Mouse (Mus musculus): Measurements from ENCODE around the gene Gm42420. TPM values are rescaled to one million over a fixed set of nuclear protein-coding genes. Genes with fewer than 3 reads are reported as not detected.
A peak's percentile ranks its signal among the peaks of the same experiment; 100 is the strongest.

Gm42420 gene
- polyA plus RNA-seq, 1 experiment: not detected

GRCm38 (mm10) chr6:39548030-39548429 lies 37.5 kb upstream of the Gm42420 start:
- TF ChIP-seq POLR2A (IDR thresholded peaks at IDR 0.05; ENCODE audit: insufficient read depth, low read depth, low read length) (no peak), CTCF (IDR thresholded peaks at IDR 0.05; ENCODE audit: insufficient read depth, low read depth, low read length) (no peak)
- Histone ChIP-seq H3K4me3 (ENCODE audit: insufficient read depth, low read depth, low read length) (no peak overlapping the region), H3K4me1 (ENCODE audit: control insufficient read depth, insufficient read depth, low read length) (peaks cover 33% of the 10 kb centered on the region), H3K27ac (ENCODE audit: insufficient read depth, low read depth, low read length) (no peak overlapping the region)
- 59% methylated on average over 5 of the region's 5 CpGs for WGBS

- H3K27ac ChIP-seq (ENCODE audit: insufficient read depth, low read depth, low read length): no peak overlapping the region
- no peak for TF ChIP-seq POLR2A (IDR thresholded peaks at IDR 0.05; ENCODE audit: insufficient read depth, low read depth, low read length)
- no peak for TF ChIP-seq CTCF (IDR thresholded peaks at IDR 0.05; ENCODE audit: insufficient read depth, low read depth, low read length)
- H3K4me1 ChIP-seq (ENCODE audit: control insufficient read depth, insufficient read depth, low read length): peaks cover 35% of the 10 kb centered on the region
- no peak overlapping the region for H3K4me3 ChIP-seq (ENCODE audit: insufficient read depth, low read depth, low read length)
- WGBS: 52% methylated on average over 8 of the region's 8 CpGs
Measured at GRCm38 (mm10) chr6:39551981-39552636, 33.4 kb upstream of the Gm42420 start.

- Histone ChIP-seq H3K4me3 (ENCODE audit: insufficient read depth, low read depth, low read length) (peak overlapping the region; percentile 16), H3K27ac (ENCODE audit: insufficient read depth, low read depth, low read length) (no peak overlapping the region), H3K4me1 (ENCODE audit: control insufficient read depth, insufficient read depth, low read length) (peaks cover 29% of the 10 kb centered on the region)
- WGBS: 54% methylated on average over 12 of the region's 12 CpGs
- TF ChIP-seq POLR2A (IDR thresholded peaks at IDR 0.05; ENCODE audit: insufficient read depth, low read depth, low read length) (no peak), CTCF (IDR thresholded peaks at IDR 0.05; ENCODE audit: insufficient read depth, low read depth, low read length) (no peak)
Measured at GRCm38 (mm10) chr6:39554888-39555647, 30.5 kb upstream of the Gm42420 start.

GRCm38 (mm10) chr6:39555648-39555945 lies 30.0 kb upstream of the Gm42420 start:
- Histone ChIP-seq H3K27ac (ENCODE audit: insufficient read depth, low read depth, low read length) (no peak overlapping the region), H3K4me3 (ENCODE audit: insufficient read depth, low read depth, low read length) (peak overlapping the region; percentile 16), H3K4me1 (ENCODE audit: control insufficient read depth, insufficient read depth, low read length) (peaks cover 29% of the 10 kb centered on the region)
- TF ChIP-seq POLR2A (IDR thresholded peaks at IDR 0.05; ENCODE audit: insufficient read depth, low read depth, low read length): no peak
- no peak for TF ChIP-seq CTCF (IDR thresholded peaks at IDR 0.05; ENCODE audit: insufficient read depth, low read depth, low read length)
- 52% methylated on average over 2 of the region's 2 CpGs for WGBS

- TF ChIP-seq POLR2A (IDR thresholded peaks at IDR 0.05; ENCODE audit: insufficient read depth, low read depth, low read length) (no peak; the same call in none of the 2 replicates), CTCF (IDR thresholded peaks at IDR 0.05; ENCODE audit: insufficient read depth, low read depth, low read length) (no peak)
- H3K4me1 ChIP-seq (ENCODE audit: control insufficient read depth, insufficient read depth, low read length): peaks cover 27% of the 10 kb centered on the region
- under 1% methylated on average over 54 of the region's 54 CpGs for WGBS
- peak overlapping the region; percentile 85 for H3K4me3 ChIP-seq (ENCODE audit: insufficient read depth, low read depth, low read length)
- H3K27ac ChIP-seq (ENCODE audit: insufficient read depth, low read depth, low read length): peak overlapping the region; percentile 78
Measured at GRCm38 (mm10) chr6:39556900-39557659, 28.5 kb upstream of the Gm42420 start.

- peak within 1 kb of the TSS; percentile 85 for H3K4me3 ChIP-seq (ENCODE audit: insufficient read depth, low read depth, low read length)
- WGBS: under 1% methylated on average over 49 of the region's 50 CpGs
- peaks cover 24% of the 10 kb centered on the region for H3K4me1 ChIP-seq (ENCODE audit: control insufficient read depth, insufficient read depth, low read length)
- TF ChIP-seq CTCF (IDR thresholded peaks at IDR 0.05; ENCODE audit: insufficient read depth, low read depth, low read length) (no peak), POLR2A (IDR thresholded peaks at IDR 0.05; ENCODE audit: insufficient read depth, low read depth, low read length) (peak; percentile 52; the same call in 1 of the 2 replicates)
- peak within 1 kb of the TSS; percentile 78 for H3K27ac ChIP-seq (ENCODE audit: insufficient read depth, low read depth, low read length)
Measured at GRCm38 (mm10) chr6:39557723-39558261, 27.8 kb upstream of the Gm42420 start, which contains the start of gene Dennd2a. Dennd2a (minus strand) TSS chr6:39557867.

GRCm38 (mm10) chr6:39559276-39559939 lies 26.1 kb upstream of the Gm42420 start:
- Histone ChIP-seq H3K4me3 (ENCODE audit: insufficient read depth, low read depth, low read length) (no peak overlapping the region), H3K4me1 (ENCODE audit: control insufficient read depth, insufficient read depth, low read length) (peaks cover 22% of the 10 kb centered on the region), H3K27ac (ENCODE audit: insufficient read depth, low read depth, low read length) (no peak overlapping the region)
- 70% methylated on average over 6 of the region's 6 CpGs for WGBS
- TF ChIP-seq POLR2A (IDR thresholded peaks at IDR 0.05; ENCODE audit: insufficient read depth, low read depth, low read length) (no peak), CTCF (IDR thresholded peaks at IDR 0.05; ENCODE audit: insufficient read depth, low read depth, low read length) (no peak)

Data from olfactory bulb, adult 2 months (tissue).